Mouse (Mus musculus) thymus, adult 2 months (tissue): ENCODE results near the gene Dsn1.

Source experiments
- CTCF ChIP-seq: fragments of 200-500 bp; IDR thresholded peaks from 2 replicates; pipeline ENCODE4 v1.5.1; 2012; ENCODE audit warnings: mild to moderate bottlenecking, control low read depth, low read length, moderate library complexity, borderline replicate concordance; ENCODE audit not compliant: control insufficient read depth, poor library complexity, insufficient read depth; ENCODE audit errors: extremely low read depth
- POLR2A ChIP-seq: fragments of 200-500 bp; IDR thresholded peaks from 2 replicates; pipeline ENCODE4 v1.6.1; 2012; ENCODE audit warnings: mild to moderate bottlenecking, low read length, control low read depth, moderate library complexity; ENCODE audit not compliant: control insufficient read depth, poor library complexity, insufficient read depth; ENCODE audit errors: extremely low read depth

- TF ChIP-seq POLR2A (no peak), CTCF (no peak)
Measured at GRCm38 (mm10) chr2:157028261-157028660, 21.3 kb upstream of the Dsn1 start.
